Mouse (Mus musculus) retina, embryonic 14.5 days (tissue): Measurements from ENCODE around the gene AU040320.

Experiments used
- DNase-seq: peaks from one replicate; pipeline ENCODE4 v3.0.0-alpha.2; 2015; ENCODE audit warnings: low spot score

Gene AU040320

DNA sequence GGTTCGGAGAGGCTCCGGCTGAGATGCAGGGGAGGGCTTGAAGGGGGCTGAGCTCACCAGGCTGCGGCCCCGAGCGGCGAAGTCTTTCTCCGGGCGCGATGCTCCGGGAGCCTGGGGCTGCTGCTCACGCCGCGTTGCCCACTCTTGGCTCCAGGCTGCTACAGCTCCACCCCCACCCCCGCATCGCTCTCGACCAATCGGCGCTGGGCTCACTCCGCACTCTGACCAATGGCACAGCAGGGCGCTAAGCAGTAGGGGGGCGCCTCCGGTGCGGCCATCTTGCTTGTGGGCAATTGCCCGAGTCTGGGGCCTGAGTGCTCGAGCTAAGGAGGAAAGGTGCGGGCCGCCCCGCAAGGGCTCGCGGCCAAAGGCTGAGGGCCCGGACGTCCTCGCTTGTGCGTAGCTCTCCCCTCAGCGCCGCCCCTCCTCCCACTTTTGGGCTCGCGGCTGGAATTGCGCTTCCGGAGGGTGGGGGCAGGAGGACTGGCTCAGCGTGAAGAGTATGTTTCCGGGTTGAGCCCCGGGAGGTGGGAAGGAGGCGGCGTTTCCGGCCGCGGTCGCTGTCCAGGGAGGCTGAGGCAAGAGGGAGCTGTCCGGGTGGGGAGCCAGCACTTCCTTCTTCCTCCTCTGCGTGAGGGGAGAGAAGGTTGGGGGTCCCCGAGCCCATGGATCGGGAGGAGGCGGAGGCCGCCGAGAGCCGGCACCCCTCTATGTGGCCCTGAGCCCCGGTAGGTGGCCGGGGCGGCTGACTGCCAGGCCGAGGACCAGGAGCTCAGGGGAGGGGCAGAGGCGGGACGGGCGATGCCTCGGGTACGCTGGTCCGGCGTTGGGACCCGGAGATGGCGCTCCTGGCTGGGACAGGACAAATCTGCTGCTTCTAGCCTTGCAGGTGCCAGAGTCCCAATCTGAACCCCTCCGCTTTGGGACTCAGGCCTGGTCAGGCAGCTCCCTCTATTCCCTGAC, at the start of gene AU040320, which contains the start of gene Ncdn:
TSS of gene AU040320 (plus strand) at position 277 of the 963 bp plus-strand sequence.
TSS of gene Ncdn (minus strand) at position 171 of the 963 bp plus-strand sequence.
- DNase-seq: peak; percentile 97

DNA sequence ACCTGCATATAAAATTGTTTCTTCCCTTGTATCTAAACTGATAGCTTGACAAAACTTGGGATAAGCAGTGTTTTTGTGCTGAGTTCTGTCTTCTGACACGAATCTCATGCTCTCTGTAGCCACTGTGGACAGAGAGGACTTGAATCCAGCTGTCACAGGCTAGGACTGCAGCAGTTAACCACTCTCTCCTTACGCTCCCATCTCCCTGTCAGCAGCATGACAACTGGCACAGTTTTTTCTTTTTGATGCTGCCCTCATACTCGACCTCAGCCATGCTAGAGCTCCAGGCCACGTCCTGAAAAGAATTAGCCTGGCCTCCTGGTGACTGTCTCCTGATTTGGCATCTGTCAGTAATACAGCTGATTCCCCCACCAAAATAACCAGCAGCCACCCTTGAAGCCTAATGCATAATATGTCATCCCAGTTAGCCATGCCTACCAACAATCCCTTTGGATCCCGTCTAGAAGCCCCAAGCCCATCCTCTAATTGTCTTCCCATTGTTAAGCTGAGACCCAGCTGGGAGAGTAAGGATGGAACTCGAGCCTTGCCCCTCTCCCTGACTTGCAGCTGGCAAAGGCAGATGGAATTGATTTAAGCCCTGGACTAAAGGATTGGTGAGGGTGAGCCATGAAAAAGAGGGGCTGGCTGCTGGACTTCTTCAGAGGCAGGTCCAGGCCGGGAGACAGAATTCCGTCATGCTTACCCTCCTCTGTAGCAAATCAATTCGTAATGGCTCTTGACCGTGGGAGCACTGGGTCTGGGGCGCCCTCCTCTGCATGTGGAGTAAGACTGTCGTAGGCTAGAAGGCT, 46.5 kb upstream of the AU040320 start:
- no peak for DNase-seq

DNA sequence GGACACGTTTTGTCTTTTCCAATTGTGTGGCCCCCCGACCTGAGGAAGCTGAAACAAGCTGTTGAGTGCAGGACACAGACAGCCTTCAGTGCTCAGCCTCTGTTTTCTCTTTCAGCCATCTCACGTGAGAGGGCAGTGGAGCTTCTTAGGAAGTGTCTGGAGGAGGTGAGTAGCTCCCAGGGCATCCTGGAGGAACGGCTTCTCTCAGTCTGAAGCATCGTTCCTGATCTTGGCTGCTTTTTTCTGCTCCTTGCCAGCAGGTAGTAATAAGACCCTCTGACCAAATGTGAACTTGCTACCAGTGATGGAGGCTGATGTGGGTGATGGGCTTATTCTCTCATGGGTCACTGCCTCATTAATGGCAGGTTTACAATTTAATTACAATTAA, 45.9 kb upstream of the AU040320 start:
- DNase-seq: no peak

- DNase-seq: no peak
These were observed 21.2 kb upstream of the AU040320 start for GRCm38 (mm10) chr4:126732111-126732510.

DNA sequence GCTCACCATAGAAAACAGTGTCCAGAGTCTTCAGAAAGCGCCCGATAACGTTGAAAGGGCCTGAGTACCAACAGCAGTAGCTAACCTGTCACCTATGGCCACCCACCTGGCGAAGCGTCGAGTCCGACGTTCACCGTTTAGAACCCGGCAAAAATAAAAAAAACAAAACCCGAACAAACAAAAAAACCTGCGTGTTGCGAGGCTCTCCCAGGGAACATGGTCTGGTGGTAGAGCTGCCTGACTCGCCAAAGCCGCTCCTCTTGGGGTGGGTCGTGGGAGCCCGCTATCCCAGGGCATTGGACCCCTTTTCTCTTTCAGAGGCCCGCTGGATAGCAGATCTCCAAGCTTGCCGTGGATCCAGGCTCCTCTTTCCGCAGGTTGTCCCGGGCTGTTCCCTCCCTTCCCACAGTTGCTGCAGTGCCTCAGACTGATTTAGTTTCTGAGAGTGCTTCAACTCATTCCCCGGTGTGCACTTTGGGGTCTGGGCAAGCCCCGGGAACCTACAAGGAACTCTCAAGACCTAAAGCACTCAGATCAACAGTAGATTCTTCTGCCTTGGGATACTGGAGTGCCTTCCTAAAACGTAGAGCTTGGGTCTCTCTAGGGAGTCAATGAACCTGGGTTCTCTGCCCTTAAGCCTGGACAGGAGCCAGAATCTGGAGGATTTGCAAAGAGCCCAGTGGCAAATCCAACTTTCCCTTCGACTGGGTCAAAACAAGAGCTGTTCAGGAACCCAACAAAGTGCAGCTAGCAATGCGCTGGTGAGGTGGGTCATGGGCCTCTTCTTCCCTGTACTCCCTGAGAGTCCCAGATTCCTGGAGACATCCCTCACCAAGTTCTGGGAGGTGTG, 20.6 kb upstream of the AU040320 start:
- DNase-seq: no peak

DNA sequence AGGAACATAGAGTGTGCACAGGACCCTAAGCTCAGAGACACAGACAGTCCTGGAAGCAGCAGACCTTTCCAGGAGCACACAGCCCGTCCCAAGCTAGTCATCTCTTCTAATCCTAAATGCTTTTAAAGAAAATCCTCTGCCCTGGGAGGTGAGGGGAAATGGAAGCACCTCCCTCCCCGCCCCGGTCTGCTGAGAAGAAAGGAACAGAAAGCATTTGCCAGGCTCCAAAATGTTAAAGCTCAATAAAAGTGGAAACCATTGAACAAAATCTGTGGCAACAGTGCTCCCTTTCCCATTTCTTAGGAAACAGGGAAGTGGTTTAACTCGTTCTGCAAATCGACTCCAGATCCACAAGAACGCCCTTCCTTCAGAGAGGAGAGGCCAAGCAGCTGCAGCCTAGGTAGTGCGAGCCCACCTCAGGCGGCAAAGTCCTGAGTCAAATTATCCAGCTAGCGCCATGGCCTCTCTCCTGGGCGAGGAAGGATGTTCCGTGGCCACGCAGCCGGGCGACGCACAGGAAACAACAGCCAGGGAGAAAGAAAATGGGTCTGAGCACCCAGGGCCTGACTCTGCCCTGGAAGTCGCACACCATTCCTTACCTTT, 19.2 kb upstream of the AU040320 start:
- DNase-seq: no peak

GRCm38 (mm10) chr4:126734700-126735381, 18.5 kb upstream of the AU040320 start:
- no peak for DNase-seq

GRCm38 (mm10) chr4:126735382-126736000, 17.9 kb upstream of the AU040320 start:
- DNase-seq: no peak

GRCm38 (mm10) chr4:126736001-126736414, 17.3 kb upstream of the AU040320 start, which contains the start of gene Tfap2e:
TSS of gene Tfap2e (minus strand) at chr4:126736240.
- DNase-seq: peak; percentile 69

- peak; percentile 50 for DNase-seq
These were observed 13.2 kb upstream of the AU040320 start for GRCm38 (mm10) chr4:126739966-126740676.

GRCm38 (mm10) chr4:126741448-126741847, 11.9 kb upstream of the AU040320 start:
- peak; percentile 91 for DNase-seq

DNA sequence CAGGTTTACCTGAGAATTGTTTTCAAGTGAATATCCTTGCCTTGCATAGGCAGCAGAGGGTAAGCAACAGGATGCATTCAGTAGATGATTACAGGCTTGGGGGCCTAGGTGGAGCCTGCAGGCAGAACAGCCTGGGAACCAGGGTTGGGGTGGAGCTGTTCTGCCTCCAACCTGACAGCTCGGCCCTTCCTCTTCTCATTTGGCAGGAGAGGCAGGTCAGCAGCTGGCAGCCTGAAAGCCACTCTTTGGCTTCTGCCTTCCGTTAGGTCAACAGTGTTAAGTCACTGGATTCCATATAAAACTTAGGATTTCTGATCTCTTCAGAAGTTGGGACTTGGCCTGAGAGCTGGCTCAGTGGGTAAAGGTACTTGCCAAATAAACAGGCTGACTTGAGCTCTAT, 10.4 kb upstream of the AU040320 start:
- no peak for DNase-seq

DNA sequence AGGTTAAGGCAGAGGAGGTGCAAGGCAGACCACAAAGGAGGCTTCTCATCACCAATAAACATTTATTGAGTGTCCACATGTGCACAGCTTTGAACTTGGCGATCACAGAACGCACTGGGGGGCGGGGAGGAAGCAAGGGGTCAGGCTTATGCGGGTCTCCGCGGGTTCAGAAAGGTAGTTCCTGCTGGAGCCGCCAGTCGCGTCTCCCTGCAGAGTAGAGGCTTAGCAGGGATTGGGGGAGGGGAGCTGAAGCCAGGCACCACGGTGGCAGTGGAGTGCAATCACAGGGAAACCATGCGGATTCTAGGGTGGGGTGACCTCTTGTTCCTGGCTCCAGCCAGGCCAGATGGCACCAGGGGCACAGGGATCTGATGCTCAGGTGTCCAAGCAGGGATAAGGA, 9.6 kb upstream of the AU040320 start:
- DNase-seq: no peak

- no peak for DNase-seq
These were observed 8.5 kb upstream of the AU040320 start for GRCm38 (mm10) chr4:126744831-126745230.

DNA sequence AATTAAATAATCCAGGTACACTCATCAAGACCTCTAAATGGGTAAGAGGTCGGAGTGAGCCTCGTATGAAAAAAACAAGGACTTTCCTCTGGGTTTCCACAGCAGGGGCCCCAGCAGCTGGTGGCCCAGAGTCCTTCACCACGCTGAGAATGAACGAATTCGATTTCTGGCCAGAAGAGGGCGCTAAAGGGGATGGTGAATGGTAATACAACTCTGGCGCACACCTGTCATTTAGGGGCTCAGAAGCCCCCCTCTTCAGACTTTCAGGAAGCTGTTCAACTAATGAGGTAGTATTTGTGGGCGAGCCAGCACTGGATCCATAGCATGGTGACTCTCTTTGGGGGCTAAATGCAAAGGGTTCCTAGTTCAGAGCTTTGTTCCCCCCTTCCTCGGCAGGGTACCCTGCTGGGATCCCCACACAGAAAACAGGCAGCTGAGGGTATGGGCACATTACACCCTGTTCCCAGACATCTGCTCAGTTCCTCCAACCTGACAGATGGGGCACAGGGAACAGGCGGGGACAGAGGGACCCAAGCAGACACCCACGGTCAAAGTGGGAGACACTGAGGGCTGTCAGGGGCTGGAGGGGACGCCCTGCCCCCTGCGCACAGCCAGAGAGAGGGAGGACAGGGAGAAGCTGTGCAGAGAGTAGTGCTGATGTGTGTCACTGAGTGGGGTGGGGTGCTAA, 7.7 kb upstream of the AU040320 start:
- peak; percentile 80 for DNase-seq

DNA sequence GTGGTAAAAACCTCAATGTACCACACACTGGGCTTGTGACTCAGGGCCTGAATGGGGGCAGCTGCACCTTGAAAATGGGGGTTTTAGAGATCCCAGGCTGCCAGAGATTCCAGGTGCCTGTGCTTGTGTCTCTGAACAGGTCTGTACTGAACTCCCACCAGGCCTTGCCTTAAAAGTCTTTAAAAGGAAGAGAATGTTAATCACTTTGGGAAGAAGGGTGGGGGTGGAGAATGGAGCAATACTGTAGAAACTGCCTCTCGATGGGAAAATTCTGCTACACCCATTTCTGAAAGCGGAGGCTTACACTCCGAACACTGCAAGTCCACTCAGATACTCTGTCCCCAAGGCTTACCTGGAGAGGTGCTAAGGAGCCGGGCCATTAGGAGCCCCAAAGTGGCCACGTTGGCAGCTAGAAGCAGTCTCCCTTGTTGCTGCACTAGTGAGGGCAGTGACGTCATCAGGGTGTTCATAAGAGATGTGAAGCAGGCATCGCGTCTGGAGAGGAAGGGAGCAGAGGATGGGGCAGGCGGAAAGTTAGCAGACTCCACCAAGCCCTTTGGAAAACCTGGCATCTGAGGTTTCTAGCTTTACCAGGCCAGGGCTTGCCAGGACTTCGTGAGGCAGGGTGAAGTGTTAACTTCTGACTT, 7.0 kb upstream of the AU040320 start:
- DNase-seq: no peak

- DNase-seq: no peak
These were observed 5.0 kb upstream of the AU040320 start for GRCm38 (mm10) chr4:126748381-126748780.

- DNase-seq: no peak
These were observed 3.8 kb upstream of the AU040320 start for GRCm38 (mm10) chr4:126749553-126749952.
